8 mouse cellular contexts compared by ENCODE assay signal in the genomic region with DNA sequence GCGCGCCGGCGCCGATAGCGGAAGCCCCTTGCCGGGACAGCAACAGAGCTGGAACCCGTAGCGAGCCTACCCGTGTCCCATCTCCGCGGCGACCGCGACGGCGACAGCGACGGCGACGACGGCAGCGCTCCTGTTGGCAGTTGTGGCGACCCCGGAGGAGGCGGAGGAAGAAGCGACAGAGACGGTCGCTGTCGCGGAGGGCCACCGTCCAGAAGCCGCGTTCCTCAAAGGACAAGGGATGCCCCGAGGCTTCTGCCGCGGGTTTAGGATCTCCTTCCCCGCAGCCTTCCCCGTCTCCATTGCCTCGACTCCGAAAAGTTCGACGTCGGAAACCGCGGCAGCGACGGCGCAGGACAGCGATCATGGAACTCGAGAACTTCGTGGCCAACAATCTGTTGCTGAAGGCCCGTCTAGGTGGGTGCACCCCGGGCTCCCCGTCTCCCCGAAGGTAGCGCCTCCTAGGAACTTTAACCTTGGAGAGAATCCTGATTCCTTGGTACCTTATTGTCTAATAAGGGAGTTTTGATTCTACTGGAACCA. TPM values are rescaled to one million over a fixed set of nuclear protein-coding genes. Genes with fewer than 3 reads are reported as not detected.
A peak's percentile ranks its signal among the peaks of the same experiment; 100 is the strongest.
DNase-seq lines count a peak whose midpoint lies in the region; ATAC-seq and TF ChIP-seq lines count a peak whose summit lies in the region.

No protein-coding gene starts in this region.

- TF ChIP-seq CTCF in G1E (IDR thresholded peaks at IDR 0.05; ENCODE audit: low read depth, low read length), result no peak; the same call in 1 of the 2 replicates

- no peaks in the 10 kb centered on the region for H3K9me3 ChIP-seq in heart, embryonic 14.5 days (ENCODE audit: control insufficient read depth, low read length)
- no peaks in the 10 kb centered on the region for H3K9me3 ChIP-seq in G1E (replicated peaks)
- no peaks in the 10 kb centered on the region for H3K9me3 ChIP-seq in forebrain, embryonic 15.5 days

- WGBS in heart, embryonic 14.5 days, result under 1% methylated on average over 57 of the region's 57 CpGs
- under 1% methylated on average over 57 of the region's 57 CpGs for WGBS in forebrain, embryonic 15.5 days

- peaks cover 20% of the 10 kb centered on the region for H3K36me3 ChIP-seq in heart, embryonic 14.5 days (ENCODE audit: control insufficient read depth, insufficient read depth, low read length)
- peaks cover 26% of the 10 kb centered on the region for H3K36me3 ChIP-seq in G1E (replicated peaks)
- peaks cover 13% of the 10 kb centered on the region for H3K36me3 ChIP-seq in forebrain, embryonic 15.5 days

- peak overlapping the region; percentile 83 for H3K9ac ChIP-seq in heart, embryonic 14.5 days (ENCODE audit: low read length)
- H3K9ac ChIP-seq in forebrain, embryonic 15.5 days (replicated peaks), result peak overlapping the region; percentile 57

- H3K4me3 ChIP-seq in heart, embryonic 14.5 days (ENCODE audit: control insufficient read depth in 1 of 2, insufficient read depth in 1 of 2, low read depth in 1 of 2, low read length in 2 of 2), result peak overlapping the region; percentile 73 to 84
- H3K4me3 ChIP-seq in G1E (ENCODE audit: low read depth, low read length), result peak overlapping the region; percentile 81
- peak overlapping the region; percentile 77 for H3K4me3 ChIP-seq in forebrain, embryonic 15.5 days

- no peak for DNase-seq in heart, adult 9 months (ENCODE audit: low spot score in 2 of 2)
- no peak for DNase-seq in G1E (ENCODE audit: low spot score)
- DNase-seq in cerebellum, postnatal 25 days, result no peak
- no peak for DNase-seq in layer of hippocampus, postnatal 14 days (ENCODE audit: low spot score in 2 of 2)
- DNase-seq in spleen, adult 18-20 months, result no peak

- H3K27me3 ChIP-seq in heart, embryonic 14.5 days (ENCODE audit: control insufficient read depth, insufficient read depth, low read length), result no peaks in the 10 kb centered on the region
- no peaks in the 10 kb centered on the region for H3K27me3 ChIP-seq in G1E (ENCODE audit: insufficient read depth, low read length)
- H3K27me3 ChIP-seq in forebrain, embryonic 15.5 days, result no peaks in the 10 kb centered on the region

- H3K4me1 ChIP-seq in heart, embryonic 14.5 days (ENCODE audit: control insufficient read depth in 2 of 2, insufficient read depth in 2 of 2, low read length in 2 of 2), result peaks cover 2 to 18% of the 10 kb centered on the region in 2 experiments
- H3K4me1 ChIP-seq in G1E (ENCODE audit: insufficient read depth, low read depth, low read length), result peaks cover 27% of the 10 kb centered on the region
- peaks cover 15% of the 10 kb centered on the region for H3K4me1 ChIP-seq in forebrain, embryonic 15.5 days

- peak overlapping the region; percentile 89 to 94 for H3K27ac ChIP-seq in heart, embryonic 14.5 days (replicated peaks in 1 of 2; ENCODE audit: control insufficient read depth in 1 of 2, insufficient read depth in 1 of 2, low read depth in 2 of 2, low read length in 2 of 2)
- peak overlapping the region; percentile 92 for H3K27ac ChIP-seq in forebrain, embryonic 15.5 days (replicated peaks)

- ATAC-seq in heart, embryonic 14.5 days (ENCODE audit: insufficient number of reproducible peaks, insufficient read depth, low FRiP score, low read depth), result 0 out of 2 replicates have a peak, but pooled peaks have one; percentile 2
- no peak for ATAC-seq in G1E (ENCODE audit: extremely low read depth, insufficient number of reproducible peaks, low FRiP score, poor library complexity, severe bottlenecking)
- ATAC-seq in forebrain, embryonic 15.5 days (replicated peaks), result no peak
- 0 out of 2 replicates have a peak, but pooled peaks have one; percentile 0 for ATAC-seq in megakaryocyte, adult 5-6 weeks (ENCODE audit: poor library complexity, severe bottlenecking)

- peak overlapping the region; percentile 72 for H3K4me2 ChIP-seq in heart, embryonic 14.5 days (ENCODE audit: low read length)
- H3K4me2 ChIP-seq in forebrain, embryonic 15.5 days (replicated peaks), result peak overlapping the region; percentile 60

RNA-seq across cellular contexts. Expression of a gene that starts 0.5 kb away (rescaled TPM):
- 2.0 and 2.1 TPM in 2 replicates for polyA plus RNA-seq in heart, embryonic 14.5 days (2014; fragmentation: Nextera tagmentation; extraction: Ambion mirVana)
- total RNA-seq in G1E (2014; fragmentation: Nextera tagmentation) (1.2 and 5.9 TPM in 2 replicates), G1E (2017) (0.16 and 2.5 TPM in 2 replicates)
- 0.17 and 0.34 TPM in 2 replicates for polyA plus RNA-seq in G1E (2012)
- 2.2 and 2.3 TPM in 2 replicates for polyA plus RNA-seq in forebrain, embryonic 15.5 days (2015; fragmentation: Nextera tagmentation; extraction: Ambion mirVana)
- 1.6 and 2.5 TPM in 2 replicates for total RNA-seq in megakaryocyte, adult 5-6 weeks (2015)
- 3.3 and 3.9 TPM in 2 replicates for total RNA-seq in megakaryocyte, adult 5-6 weeks (2017)
- total RNA-seq in layer of hippocampus, postnatal 14 days (2021), result 1 to 10 TPM; 5.3 to 6.5 TPM

RNA-seq across cellular contexts. Expression of a gene that starts 0.7 kb away (rescaled TPM):
- 14.1 and 16.3 TPM in 2 replicates for polyA plus RNA-seq in heart, embryonic 14.5 days (2014; fragmentation: Nextera tagmentation; extraction: Ambion mirVana)
- total RNA-seq in G1E (2014; fragmentation: Nextera tagmentation) (56.8 and 82.3 TPM in 2 replicates), G1E (2017) (39.7 and 48.1 TPM in 2 replicates)
- polyA plus RNA-seq in G1E (2012), result 34.6 and 39.5 TPM in 2 replicates
- 21.9 TPM in 2 replicates for polyA plus RNA-seq in forebrain, embryonic 15.5 days (2015; fragmentation: Nextera tagmentation; extraction: Ambion mirVana)
- 9.4 and 10.1 TPM in 2 replicates for total RNA-seq in megakaryocyte, adult 5-6 weeks (2015)
- total RNA-seq in megakaryocyte, adult 5-6 weeks (2017), result 15.6 and 19.2 TPM in 2 replicates
- 10 to 100 TPM; 13.8 to 15.4 TPM for total RNA-seq in layer of hippocampus, postnatal 14 days (2021)

RNA-seq across cellular contexts. Expression of a gene that starts 23.6 kb away (rescaled TPM):
- 68.2 and 75.7 TPM in 2 replicates for polyA plus RNA-seq in heart, embryonic 14.5 days (2014; fragmentation: Nextera tagmentation; extraction: Ambion mirVana)
- total RNA-seq in G1E (2014; fragmentation: Nextera tagmentation) (49.6 and 50.8 TPM in 2 replicates), G1E (2017) (44.6 and 61.3 TPM in 2 replicates)
- 192 and 260 TPM in 2 replicates for polyA plus RNA-seq in G1E (2012)
- polyA plus RNA-seq in forebrain, embryonic 15.5 days (2015; fragmentation: Nextera tagmentation; extraction: Ambion mirVana), result 96.0 and 98.0 TPM in 2 replicates
- 66.9 and 125 TPM in 2 replicates for total RNA-seq in megakaryocyte, adult 5-6 weeks (2015)
- 70.1 and 85.8 TPM in 2 replicates for total RNA-seq in megakaryocyte, adult 5-6 weeks (2017)
- total RNA-seq in layer of hippocampus, postnatal 14 days (2021), result 10 to 100 TPM; 38.0 to 41.7 TPM

Comparison
In these comparisons a context has a peak if more than half of its experiments do, and no peak if none do; other contexts are left out.
1. ATAC-seq: peak in heart, embryonic 14.5 days (single experiment) and megakaryocyte, adult 5-6 weeks (single experiment); none in G1E (single experiment) and forebrain, embryonic 15.5 days (single experiment).
2. Peak in every context shown above with its lines, with median percentiles within 50 percentile points of each other: H3K4me3 ChIP-seq.